Mouse (Mus musculus) spleen, adult 12 weeks (tissue): Measurements from ENCODE around the gene Rabgef1.

ENCODE experiments used
- DNase-seq: peaks from one replicate; pipeline ENCODE4 v3.0.0; 2022; ENCODE audit warnings: low spot score

Gene Rabgef1

DNA sequence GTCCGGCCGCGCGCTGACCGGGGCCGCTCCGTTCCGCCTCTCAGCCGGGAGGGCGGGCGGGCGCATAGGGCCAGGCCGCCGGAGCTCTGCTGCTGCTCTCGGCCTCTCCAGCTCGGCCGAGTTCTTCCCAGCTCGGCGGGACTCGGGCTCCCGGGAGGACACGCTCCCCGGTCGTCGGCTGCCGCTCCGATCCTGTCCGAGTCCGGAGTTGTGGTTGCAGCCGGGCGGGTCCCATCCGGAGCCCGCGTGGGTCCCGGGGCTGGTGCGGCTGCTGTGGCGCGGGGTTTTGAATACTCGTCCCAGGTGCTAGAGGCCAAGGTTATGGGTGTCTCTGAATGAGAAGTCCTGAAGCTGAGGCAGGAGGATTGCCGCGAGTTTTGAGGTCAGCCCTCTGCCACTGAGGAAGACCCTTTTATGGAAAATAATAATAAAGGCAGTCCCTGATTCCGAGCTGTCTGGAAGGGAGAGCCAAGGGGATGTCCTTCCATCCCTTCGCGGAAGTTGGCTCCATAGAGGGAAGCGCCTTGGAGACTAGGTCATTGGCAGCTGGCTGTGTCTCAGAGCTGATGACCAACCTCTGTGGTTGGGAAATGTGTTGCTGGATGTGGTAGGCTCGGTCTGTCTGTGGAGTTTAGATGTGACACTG is 481 bp downstream of the Rabgef1 start:
- peak; percentile 57 for DNase-seq

GRCm38 (mm10) chr5:130173012-130173411 is 1.4 kb downstream of the Rabgef1 start:
- DNase-seq, result no peak

DNA sequence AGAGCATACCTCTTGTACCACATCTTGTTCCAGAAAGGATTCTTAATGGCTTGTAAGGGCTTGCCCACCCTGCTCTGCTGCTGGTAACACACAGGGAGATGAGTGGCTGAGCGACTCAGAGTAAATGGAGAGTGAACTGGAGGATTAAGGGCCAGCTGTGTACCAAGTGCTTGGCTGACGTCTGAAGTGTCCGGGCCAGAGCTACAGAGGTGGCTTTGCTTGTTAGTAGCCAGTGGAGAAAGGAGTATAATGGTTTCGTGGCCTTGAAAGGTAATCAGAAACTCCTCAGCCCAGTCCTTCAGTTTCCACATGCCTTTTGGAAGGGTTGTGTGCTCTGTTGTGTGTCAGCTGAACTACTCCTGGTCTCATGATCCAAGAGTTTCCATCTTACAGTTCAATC is 6.3 kb downstream of the Rabgef1 start:
- DNase-seq, result no peak

DNA sequence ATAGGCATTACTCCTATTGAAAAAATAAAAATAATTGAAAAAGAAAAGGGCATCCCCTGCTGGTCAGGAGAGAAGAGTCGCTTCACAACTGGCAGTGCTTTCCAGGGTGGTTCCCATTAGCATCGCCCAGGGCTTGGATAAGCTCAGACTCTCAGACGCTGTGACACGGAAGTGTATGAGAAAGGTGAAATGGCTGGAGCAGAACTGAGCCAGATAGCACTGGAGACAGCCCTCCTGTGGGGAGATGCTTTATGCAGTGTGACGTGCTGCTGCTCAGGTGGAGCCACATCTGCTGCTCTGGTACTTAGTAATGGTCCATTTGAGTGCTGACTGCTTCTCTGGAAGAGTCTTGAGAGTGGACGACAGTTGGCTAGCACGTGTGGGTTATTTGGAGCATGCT is 8.8 kb downstream of the Rabgef1 start:
- DNase-seq, result no peak

- DNase-seq, result no peak
Observed at GRCm38 (mm10) chr5:130181740-130182540, 10.3 kb downstream of the Rabgef1 start.

GRCm38 (mm10) chr5:130182541-130182821 is 10.9 kb downstream of the Rabgef1 start:
- DNase-seq, result no peak

DNA sequence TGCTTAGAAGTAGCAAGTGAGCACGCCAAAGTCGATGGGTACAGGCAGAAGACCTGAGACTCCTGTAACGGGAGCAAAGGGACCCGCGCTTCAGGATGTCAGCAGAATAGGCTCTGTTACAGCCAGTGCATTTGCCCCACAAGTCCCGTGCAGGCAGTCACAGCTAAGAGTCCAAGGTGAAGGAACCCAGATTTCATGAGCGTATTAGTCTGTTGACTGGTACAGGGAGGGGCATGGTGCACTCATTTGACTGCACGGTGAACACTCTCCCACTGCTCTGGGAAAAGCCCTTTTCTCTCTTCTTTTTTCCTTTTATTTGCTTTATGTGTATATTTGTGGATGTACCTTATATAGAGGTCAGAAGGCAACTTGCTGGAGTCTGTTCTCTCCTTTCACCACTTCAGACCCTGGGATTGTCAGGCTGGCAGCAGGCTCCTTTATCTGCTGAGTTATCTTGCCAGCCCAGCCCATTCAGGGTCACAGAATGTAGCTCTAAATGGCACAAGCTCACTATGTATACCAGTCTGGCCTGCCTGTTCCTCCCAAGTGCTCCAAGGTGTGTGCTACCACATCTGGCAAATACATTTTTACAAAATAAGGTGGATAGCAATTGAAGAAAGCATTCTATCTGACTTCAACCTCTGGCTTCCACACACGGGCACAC is 12.7 kb downstream of the Rabgef1 start:
- no peak for DNase-seq

GRCm38 (mm10) chr5:130185312-130185711 is 13.7 kb downstream of the Rabgef1 start:
- no peak for DNase-seq

- DNase-seq, result no peak
Observed at GRCm38 (mm10) chr5:130187383-130187782, 15.8 kb downstream of the Rabgef1 start.

DNA sequence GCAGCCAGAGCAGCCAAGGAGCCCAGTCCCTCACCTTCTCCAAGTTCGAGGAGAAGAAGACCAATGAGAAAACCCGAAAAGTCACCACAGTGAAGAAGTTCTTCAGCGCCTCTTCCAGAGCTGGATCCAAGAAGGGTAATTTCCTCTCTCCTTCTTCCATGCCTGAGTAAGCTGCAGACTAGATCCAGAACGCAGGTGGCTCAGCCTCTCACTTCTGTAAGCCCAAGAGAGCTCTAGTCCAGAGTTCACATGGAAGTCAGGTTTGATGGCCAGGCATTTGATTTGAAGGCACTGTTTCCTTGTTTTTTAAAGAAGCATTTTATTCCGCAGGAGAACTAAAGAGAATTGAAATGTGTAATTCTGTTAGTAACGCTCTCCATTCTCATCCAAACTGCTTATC is 19.3 kb downstream of the Rabgef1 start:
- DNase-seq, result no peak

GRCm38 (mm10) chr5:130191865-130192264 is 20.3 kb downstream of the Rabgef1 start:
- no peak for DNase-seq

- no peak for DNase-seq
Observed at GRCm38 (mm10) chr5:130192356-130192944, 20.9 kb downstream of the Rabgef1 start.

GRCm38 (mm10) chr5:130193760-130194159 is 22.2 kb downstream of the Rabgef1 start:
- DNase-seq, result no peak

DNA sequence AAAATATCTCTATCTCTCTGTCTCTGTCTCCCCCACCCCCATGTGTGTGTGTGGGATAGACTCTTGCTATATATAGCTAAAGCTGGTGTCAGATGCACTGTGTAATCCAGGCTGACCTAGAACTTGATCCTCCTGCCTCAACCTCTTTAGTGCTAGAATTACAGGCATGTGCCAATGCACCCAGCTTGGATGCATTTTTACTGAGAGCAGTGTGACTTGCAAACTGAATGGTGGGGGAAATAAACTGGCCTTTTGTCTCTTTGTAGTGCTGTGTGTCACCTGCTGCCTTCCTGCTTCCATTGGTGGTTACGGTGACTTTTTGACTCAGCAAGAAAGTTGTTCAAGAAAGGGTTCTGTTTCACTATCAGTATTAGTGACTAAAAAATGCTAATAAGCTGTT is 24.7 kb downstream of the Rabgef1 start:
- DNase-seq, result no peak

DNA sequence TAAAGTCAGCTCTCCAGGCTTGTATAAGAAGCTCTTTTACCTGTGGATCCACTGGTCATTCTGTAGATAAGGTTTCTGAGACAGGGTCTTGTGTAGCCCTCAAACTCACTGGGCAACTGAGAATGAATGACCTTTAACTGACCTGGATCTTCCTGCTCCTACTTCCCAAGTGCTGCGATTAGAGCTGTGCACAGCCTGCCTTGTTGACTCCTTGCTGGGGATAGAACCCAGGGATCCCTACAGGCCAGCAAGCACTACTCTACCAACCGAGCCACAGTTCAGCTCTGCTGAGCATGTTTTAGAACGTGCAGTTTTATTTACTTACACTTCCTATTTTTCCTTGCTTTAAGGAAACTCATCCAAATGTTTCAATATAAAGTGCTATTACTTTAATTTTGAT is 25.9 kb downstream of the Rabgef1 start:
- DNase-seq, result no peak

GRCm38 (mm10) chr5:130197981-130198380 is 26.4 kb downstream of the Rabgef1 start:
- no peak for DNase-seq

DNA sequence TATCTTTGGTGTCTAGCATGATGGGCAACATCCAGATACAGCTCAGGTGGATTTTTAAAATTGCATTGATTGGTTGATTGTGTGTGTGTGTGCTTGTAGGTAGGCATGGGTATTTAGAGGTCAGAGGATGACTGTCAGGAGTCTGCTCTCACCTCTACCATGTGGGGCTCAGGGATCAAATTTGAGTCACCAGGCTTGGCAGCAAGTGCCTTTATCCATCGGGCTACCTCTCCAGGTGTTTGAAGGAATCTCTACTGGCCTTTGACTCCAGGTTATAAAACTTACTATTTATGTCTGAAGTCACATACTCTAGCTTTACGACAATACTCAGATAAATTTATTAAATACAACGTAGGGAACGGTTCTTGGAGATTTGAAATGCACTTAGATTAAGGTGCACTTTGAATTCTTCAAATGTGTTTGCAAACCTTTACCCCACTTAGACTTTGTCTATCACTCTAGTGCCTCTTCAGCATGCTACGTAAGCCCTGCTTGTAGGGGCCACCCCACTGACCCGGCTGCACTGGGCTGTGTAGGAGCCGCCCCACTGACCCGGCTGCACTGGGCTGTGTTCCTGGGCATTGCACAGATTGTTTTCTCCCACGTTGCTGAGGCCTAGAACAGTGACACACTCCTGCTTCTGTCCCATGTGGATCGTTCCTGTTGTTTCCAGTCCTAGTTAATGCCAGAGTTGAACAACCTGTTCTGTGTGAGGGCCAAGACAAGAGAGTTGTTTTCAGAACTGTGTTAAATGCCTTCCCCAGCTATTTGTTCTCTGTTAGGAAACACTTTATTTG is 28.8 kb downstream of the Rabgef1 start:
- no peak for DNase-seq

GRCm38 (mm10) chr5:130203948-130204347 is 32.4 kb downstream of the Rabgef1 start:
- no peak for DNase-seq

DNA sequence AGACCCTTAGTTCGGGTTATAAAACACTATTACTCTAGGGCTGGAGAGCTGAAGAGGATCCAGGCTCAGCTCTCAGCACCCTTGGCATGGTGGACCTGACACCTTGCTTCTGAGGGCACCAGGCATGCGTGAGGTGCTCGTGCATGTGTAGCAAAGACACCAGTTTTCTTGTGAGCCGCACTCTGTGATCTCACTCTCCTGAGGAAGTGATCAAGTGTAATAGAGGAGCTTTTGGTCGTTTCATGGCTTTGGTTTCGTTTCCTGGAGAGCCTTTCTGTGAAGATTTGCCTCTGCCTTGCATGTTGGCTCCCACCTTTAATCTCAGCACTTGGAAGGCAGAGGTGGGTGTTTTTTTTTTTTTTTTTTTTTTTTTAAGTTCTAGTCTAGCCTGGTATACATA is 33.0 kb downstream of the Rabgef1 start:
- DNase-seq, result no peak

DNA sequence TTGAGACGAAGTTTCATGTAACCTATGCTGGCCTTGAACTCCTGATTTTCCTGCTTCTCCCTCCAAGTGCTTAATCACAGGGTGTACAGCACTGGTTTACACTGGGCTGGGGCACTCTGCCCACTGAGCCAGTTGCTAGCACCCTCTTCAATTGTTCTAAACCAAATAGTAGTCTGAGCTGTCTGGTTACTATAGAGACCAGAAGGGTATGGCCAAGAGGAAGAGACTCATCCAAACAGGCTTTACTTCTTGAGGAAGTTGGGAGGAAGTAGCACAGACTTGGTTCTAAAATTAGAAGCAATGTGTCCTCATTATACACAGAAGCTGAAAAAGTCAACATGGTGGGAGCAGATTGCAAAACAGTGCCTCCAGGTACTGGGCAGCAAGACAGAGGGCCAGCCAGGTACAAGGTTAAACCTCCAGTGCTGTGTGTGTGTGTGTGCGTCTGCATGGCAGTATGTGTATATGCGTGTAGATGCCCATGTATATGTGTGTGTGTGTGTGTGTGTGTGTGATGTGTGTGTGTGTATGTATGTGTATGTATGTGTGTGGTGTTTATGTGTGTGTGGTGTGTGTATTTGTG is 33.9 kb downstream of the Rabgef1 start:
- DNase-seq, result no peak

DNA sequence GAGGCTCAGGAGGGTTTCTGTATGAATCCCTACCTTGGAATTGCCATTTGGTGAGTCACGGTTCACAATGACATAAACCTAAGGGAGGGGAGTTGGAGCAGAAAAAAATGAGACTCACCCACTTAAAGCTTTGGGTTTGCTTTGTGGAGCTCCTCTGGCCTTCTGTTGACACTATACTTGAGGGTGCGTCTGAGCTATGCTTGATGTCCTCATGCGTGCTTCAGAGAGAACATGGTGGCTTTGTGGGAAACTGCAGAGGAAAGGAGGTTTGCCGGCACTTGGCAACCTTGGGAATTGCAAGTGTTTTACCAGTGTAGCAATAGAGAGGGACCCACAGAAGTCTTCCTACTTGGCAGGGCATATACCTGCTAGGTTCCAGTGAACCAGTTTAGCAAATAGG is 35.7 kb downstream of the Rabgef1 start:
- DNase-seq, result no peak

GRCm38 (mm10) chr5:130212956-130213355 is 41.4 kb downstream of the Rabgef1 start:
- DNase-seq, result no peak
